Mouse (Mus musculus) midbrain, embryonic 14.5 days (tissue): ENCODE results near the gene Duoxa1. TPM values are rescaled to one million over a fixed set of nuclear protein-coding genes. Genes with fewer than 3 reads are reported as not detected.
"Not testable (repeated sequence)": the region's sequence is repeated elsewhere in the genome, so short reads cannot be mapped to it uniquely, and the experiment has no call there.

Experiments
- ATAC-seq: fragments of 200-750 bp; cut with Nextera tagmentation; 2 replicates; pipeline ENCODE4 v1.8.0; 2017; ENCODE audit warnings: moderate number of reproducible peaks, moderate library complexity; ENCODE audit not compliant: low FRiP score, low TSS enrichment
- DNase-seq: peaks from one replicate; pipeline ENCODE4 v3.0.0-alpha.2; 2015
- H3K27ac ChIP-seq: fragments of 300-500 bp; sonication (generic); replicated peaks from 2 replicates; pipeline ENCODE4 v1.5.1; 2014; ENCODE audit warnings: mild to moderate bottlenecking, low read depth, low read length, moderate library complexity
- H3K27me3 ChIP-seq: fragments of 300-500 bp; sonication (generic); 2 replicates; pipeline ENCODE4 v1.6.1; 2014; ENCODE audit warnings: low read length, control low read depth, mixed read lengths; ENCODE audit not compliant: control insufficient read depth, insufficient read depth
- H3K36me3 ChIP-seq: fragments of 300-500 bp; sonication (generic); 2 replicates; pipeline ENCODE4 v1.6.1; 2014; ENCODE audit warnings: low read length, control low read depth; ENCODE audit not compliant: control insufficient read depth, insufficient read depth
- H3K4me1 ChIP-seq: fragments of 300-500 bp; sonication (generic); 2 replicates; pipeline ENCODE4 v1.6.1; 2014; ENCODE audit warnings: mild to moderate bottlenecking, antibody characterized with exemption, low read length, control low read depth; ENCODE audit not compliant: control insufficient read depth, insufficient read depth
- H3K4me2 ChIP-seq: fragments of 300-500 bp; sonication (generic); 2 replicates; pipeline ENCODE4 v1.6.1; 2014; ENCODE audit warnings: mild to moderate bottlenecking, low read length, moderate library complexity
- H3K4me3 ChIP-seq: fragments of 300-500 bp; sonication (generic); replicated peaks from 2 replicates; pipeline ENCODE4 v1.5.1; 2014; ENCODE audit warnings: low read depth, low read length
- H3K9ac ChIP-seq: fragments of 300-500 bp; sonication (generic); replicated peaks from 2 replicates; pipeline ENCODE4 v1.6.1; 2014; ENCODE audit warnings: mild to moderate bottlenecking, low read length, moderate library complexity
- H3K9me3 ChIP-seq: fragments of 300-500 bp; sonication (generic); 2 replicates; pipeline ENCODE4 v1.6.1; 2016; ENCODE audit warnings: low read length, control low read depth, mixed read lengths; ENCODE audit not compliant: control insufficient read depth
- WGBS: fragments of 180-500 bp; shearing (Covaris S2); extraction: QIAGEN DNeasy Blood & Tissue Kit; methylation state at CpG from one replicate; pipeline ENCODE4 v1.1.7; 2014; 5-methylcytosine and 5-hydroxymethylcytosine counted together
- polyA plus RNA-seq: library from polyadenylated mRNA; unstranded; fragments of >200 nt; fragmentation: Nextera tagmentation; extraction: Ambion mirVana; gene quantifications from 2 replicates; pipeline ENCODE4 v1.2.1, GENCODE M21; 2014

The Duoxa1 gene
- polyA plus RNA-seq, 1 experiment from 2014 or later, result 0.25 TPM

GRCm38 (mm10) chr2:122353765-122354164, 40.2 kb upstream of the Duoxa1 start:
- WGBS, result 78% methylated on average over 8 of the region's 8 CpGs
- no peak for ATAC-seq

DNA sequence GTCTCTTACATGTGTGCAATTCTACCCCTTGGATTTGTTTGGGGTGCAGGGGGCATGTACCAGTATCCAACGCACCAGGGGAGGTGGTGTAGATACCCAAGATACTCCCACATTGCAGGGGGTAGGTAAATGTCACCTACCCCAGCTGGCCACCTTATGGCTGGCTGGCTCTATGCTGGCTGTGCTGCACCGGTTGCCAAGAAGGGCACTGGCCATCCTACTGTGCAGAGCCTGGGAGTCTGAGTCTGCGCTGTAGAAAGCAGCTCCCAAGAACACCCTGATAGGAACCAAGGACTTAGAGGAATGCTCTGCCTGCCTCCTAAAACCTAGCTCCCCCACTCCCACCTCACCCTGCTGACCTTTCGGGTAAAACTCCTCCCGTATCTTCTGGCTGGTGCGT, 39.5 kb upstream of the Duoxa1 start:
- H3K9me3 ChIP-seq, result no peaks in the 10 kb centered on the region
- WGBS, result 85% methylated on average over 6 of the region's 6 CpGs
- H3K27ac ChIP-seq, result peak overlapping the region; percentile 52
- H3K27me3 ChIP-seq, result no peaks in the 10 kb centered on the region
- peaks cover 49% of the 10 kb centered on the region for H3K4me1 ChIP-seq
- no peak overlapping the region for H3K4me2 ChIP-seq
- DNase-seq, result no peak
- no peak overlapping the region for H3K4me3 ChIP-seq
- H3K9ac ChIP-seq, result no peak overlapping the region
- no peak for ATAC-seq
- peaks cover 48% of the 10 kb centered on the region for H3K36me3 ChIP-seq

More at GRCm38 (mm10) chr2:122353765-122354164, 40.2 kb upstream of the Duoxa1 start:
- Histone ChIP-seq H3K27ac (peak overlapping the region; percentile 67), H3K27me3 (no peaks in the 10 kb centered on the region), H3K9ac (peak overlapping the region; percentile 20; the same call in 1 of the 2 replicates), H3K4me1 (peaks cover 47% of the 10 kb centered on the region), H3K4me3 (no peak overlapping the region), H3K4me2 (no peak overlapping the region), H3K9me3 (no peaks in the 10 kb centered on the region), H3K36me3 (peaks cover 54% of the 10 kb centered on the region)
- DNase-seq, result no peak

GRCm38 (mm10) chr2:122351931-122352329, 38.4 kb upstream of the Duoxa1 start:
- Histone ChIP-seq H3K27ac (peak overlapping the region; percentile 90), H3K4me3 (no peak overlapping the region), H3K9me3 (no peaks in the 10 kb centered on the region), H3K9ac (0 out of 2 replicates have a peak overlapping the region, but pooled peaks have one; percentile 16), H3K4me1 (peaks cover 54% of the 10 kb centered on the region), H3K4me2 (peak overlapping the region; percentile 21; the same call in 1 of the 2 replicates), H3K27me3 (no peaks in the 10 kb centered on the region), H3K36me3 (peaks cover 37% of the 10 kb centered on the region)
- 7% methylated on average over 4 of the region's 4 CpGs for WGBS
- DNase-seq (peak; percentile 89), ATAC-seq (peak; percentile 28; the same call in 1 of the 2 replicates)

- Histone ChIP-seq H3K4me2 (peak overlapping the region; percentile 21; the same call in 1 of the 2 replicates), H3K27ac (peak overlapping the region; percentile 90), H3K9me3 (no peaks in the 10 kb centered on the region), H3K9ac (0 out of 2 replicates have a peak overlapping the region, but pooled peaks have one; percentile 16), H3K4me3 (no peak overlapping the region), H3K4me1 (peaks cover 54% of the 10 kb centered on the region), H3K36me3 (peaks cover 31% of the 10 kb centered on the region), H3K27me3 (no peaks in the 10 kb centered on the region)
- 64% methylated on average over 5 of the region's 5 CpGs for WGBS
- DNase-seq (peak; percentile 50), ATAC-seq (no peak)
Observed at GRCm38 (mm10) chr2:122351156-122351930, 37.8 kb upstream of the Duoxa1 start.

GRCm38 (mm10) chr2:122349136-122349785, 35.7 kb upstream of the Duoxa1 start:
- H3K4me3 ChIP-seq, result peak overlapping the region; percentile 51
- peak overlapping the region; percentile 70 for H3K4me2 ChIP-seq
- H3K9ac ChIP-seq, result peak overlapping the region; percentile 96
- DNase-seq (no peak), ATAC-seq (peak; percentile 48)
- no peaks in the 10 kb centered on the region for H3K9me3 ChIP-seq
- H3K27ac ChIP-seq, result peak overlapping the region; percentile 100
- peaks cover 17% of the 10 kb centered on the region for H3K36me3 ChIP-seq
- no peaks in the 10 kb centered on the region for H3K27me3 ChIP-seq
- H3K4me1 ChIP-seq, result peaks cover 54% of the 10 kb centered on the region
- WGBS, result 7% methylated on average over 14 of the region's 14 CpGs

GRCm38 (mm10) chr2:122348531-122349131, 35.1 kb upstream of the Duoxa1 start:
- Histone ChIP-seq H3K36me3 (peaks cover 10% of the 10 kb centered on the region), H3K9ac (peak overlapping the region; percentile 96), H3K4me2 (peak overlapping the region; percentile 70), H3K4me3 (peak overlapping the region; percentile 51), H3K4me1 (peaks cover 48% of the 10 kb centered on the region), H3K9me3 (no peaks in the 10 kb centered on the region), H3K27ac (peak overlapping the region; percentile 100), H3K27me3 (no peaks in the 10 kb centered on the region)
- DNase-seq (peak; percentile 94), ATAC-seq (peak; percentile 84)
- WGBS, result under 1% methylated on average over 59 of the region's 63 CpGs

DNA sequence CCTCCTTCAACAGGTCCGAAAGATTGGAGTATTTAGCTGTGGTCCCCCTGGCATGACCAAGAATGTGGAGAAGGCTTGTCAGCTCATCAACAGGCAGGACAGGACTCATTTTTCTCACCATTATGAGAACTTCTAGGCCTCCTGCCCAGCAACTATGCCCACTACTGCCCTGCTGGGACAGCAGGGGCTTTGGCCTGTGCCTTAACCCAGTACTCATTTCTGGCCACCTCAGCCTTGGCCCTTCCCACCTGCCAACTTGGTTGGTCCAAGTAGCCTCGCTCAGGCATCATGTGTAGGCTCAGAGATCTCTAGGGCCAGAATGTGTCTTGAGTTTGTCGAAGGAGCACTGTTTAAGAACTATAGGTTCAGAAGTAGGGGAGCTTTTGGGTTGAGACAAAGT, 33.7 kb upstream of the Duoxa1 start:
- WGBS, result 95% methylated on average over 3 of the region's 3 CpGs
- H3K36me3 ChIP-seq, result 0 out of 2 replicates have a peak, but pooled peaks cover 3% of the 10 kb centered on the region
- H3K27me3 ChIP-seq, result no peaks in the 10 kb centered on the region
- H3K4me3 ChIP-seq, result no peak overlapping the region
- no peak overlapping the region for H3K27ac ChIP-seq
- no peak overlapping the region for H3K4me2 ChIP-seq
- H3K9ac ChIP-seq, result no peak overlapping the region
- no peak for ATAC-seq
- peaks cover 34% of the 10 kb centered on the region for H3K4me1 ChIP-seq
- DNase-seq, result no peak
- no peaks in the 10 kb centered on the region for H3K9me3 ChIP-seq

DNA sequence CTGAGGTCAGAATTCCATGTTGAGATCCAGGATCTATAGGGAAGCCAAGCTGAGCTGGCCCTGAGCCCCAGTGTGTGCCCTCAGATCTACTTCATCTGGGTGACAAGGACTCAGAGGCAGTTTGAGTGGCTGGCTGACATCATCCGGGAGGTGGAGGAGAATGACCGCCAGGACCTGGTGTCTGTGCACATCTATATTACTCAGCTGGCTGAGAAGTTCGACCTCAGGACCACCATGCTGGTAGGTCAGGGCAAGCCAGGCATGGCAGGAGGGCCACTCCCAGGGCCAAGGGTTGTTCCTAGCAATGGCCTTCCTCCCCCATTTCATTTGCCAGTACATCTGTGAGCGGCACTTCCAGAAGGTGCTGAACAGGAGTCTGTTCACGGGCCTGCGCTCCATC, 32.6 kb upstream of the Duoxa1 start:
- not testable (repeated sequence) for H3K27me3 ChIP-seq, H3K36me3 ChIP-seq, H3K27ac ChIP-seq, H3K9ac ChIP-seq, H3K4me2 ChIP-seq, H3K9me3 ChIP-seq, DNase-seq, H3K4me3 ChIP-seq, ATAC-seq
- peaks cover 24% of the 10 kb centered on the region for H3K4me1 ChIP-seq
- 88% methylated on average over 6 of the region's 6 CpGs for WGBS
